Mouse (Mus musculus): ENCODE measurements at regions not wholly inside any gene's neighbourhood (a gene's known extent, or its start where the extent isn't known, plus 50 kb on each side); places are given as distances from the start of the nearest gene placed in this dataset.
A peak's percentile ranks its signal among the peaks of the same experiment; 100 is the strongest.

DNA sequence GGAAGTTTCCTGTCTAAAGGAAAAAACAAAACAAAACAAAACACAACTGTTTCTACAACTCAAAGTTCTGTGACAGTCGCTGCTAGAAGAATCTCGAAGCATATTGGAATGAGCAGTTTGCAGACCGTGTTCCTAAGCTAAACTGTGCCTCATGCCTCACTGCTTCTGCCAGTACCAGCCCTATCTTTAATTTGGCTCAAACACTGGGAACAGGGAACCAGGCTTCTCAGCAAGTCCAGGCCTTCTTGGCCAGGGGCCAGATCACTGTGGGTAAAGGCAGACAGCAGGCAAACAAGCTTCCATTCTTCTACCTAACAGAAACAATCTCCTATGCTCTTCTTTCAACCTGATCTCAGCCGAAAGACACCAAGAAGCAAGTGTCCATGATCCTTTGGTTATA is 56.5 kb downstream of the Tmsb4x start:
- Histone ChIP-seq H3K4me2 (replicated peaks; ENCODE audit: low read depth, low read length) (no peak overlapping the region), H3K9ac (ENCODE audit: low read depth, low read length) (no peak overlapping the region), H3K36me3 (ENCODE audit: control insufficient read depth, insufficient read depth, low read length) (no peaks in the 10 kb centered on the region), H3K27me3 (ENCODE audit: control insufficient read depth, insufficient read depth, low read length) (no peaks in the 10 kb centered on the region; the same call in 1 of the 2 replicates), H3K9me3 (ENCODE audit: control insufficient read depth, low read length) (no peaks in the 10 kb centered on the region), H3K27ac (ENCODE audit: low read depth, low read length) (no peak overlapping the region), H3K4me1 (replicated peaks; ENCODE audit: control insufficient read depth, insufficient read depth, low read length) (no peaks in the 10 kb centered on the region), H3K4me3 (ENCODE audit: low read depth, low read length) (no peak overlapping the region)
- 87% methylated on average over 4 of the region's 4 CpGs for WGBS
- no peak for ATAC-seq (ENCODE audit: low FRiP score)
- DNase-seq (ENCODE audit: low spot score): no peak

DNA sequence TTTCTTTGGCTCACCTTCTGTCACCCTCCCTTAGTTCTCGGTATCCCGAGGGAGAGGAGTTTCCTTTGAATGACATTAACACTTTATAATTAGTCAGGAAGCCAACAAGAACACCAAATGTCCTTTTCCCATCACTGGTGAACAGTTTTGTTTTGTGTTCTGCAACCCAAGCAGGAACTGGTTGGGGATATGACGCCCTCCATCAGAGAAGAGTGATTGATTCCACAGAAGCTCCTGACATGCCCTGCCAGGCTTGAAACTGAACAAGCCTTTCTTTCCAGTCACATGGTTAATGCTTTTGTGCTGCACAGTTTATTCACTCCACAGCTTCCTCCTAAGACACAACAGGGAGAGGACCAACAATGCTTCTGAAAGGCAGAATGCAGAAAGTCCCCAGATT is 57.8 kb downstream of the Tmsb4x start:
- ATAC-seq (ENCODE audit: low FRiP score) (peak; percentile 33; the same call in 1 of the 2 replicates), DNase-seq (ENCODE audit: low spot score) (no peak)
- H3K9ac ChIP-seq (ENCODE audit: low read depth, low read length): no peak overlapping the region
- no peak overlapping the region for H3K27ac ChIP-seq (ENCODE audit: low read depth, low read length)
- H3K36me3 ChIP-seq (ENCODE audit: control insufficient read depth, insufficient read depth, low read length): no peaks in the 10 kb centered on the region
- no peak overlapping the region for H3K4me3 ChIP-seq (ENCODE audit: low read depth, low read length)
- H3K4me2 ChIP-seq (replicated peaks; ENCODE audit: low read depth, low read length): no peak overlapping the region
- no peaks in the 10 kb centered on the region for H3K4me1 ChIP-seq (replicated peaks; ENCODE audit: control insufficient read depth, insufficient read depth, low read length)
- 48% methylated on average over 3 of the region's 3 CpGs for WGBS
- H3K9me3 ChIP-seq (ENCODE audit: control insufficient read depth, low read length): no peaks in the 10 kb centered on the region
- H3K27me3 ChIP-seq (ENCODE audit: control insufficient read depth, insufficient read depth, low read length): no peaks in the 10 kb centered on the region; the same call in 1 of the 2 replicates

DNA sequence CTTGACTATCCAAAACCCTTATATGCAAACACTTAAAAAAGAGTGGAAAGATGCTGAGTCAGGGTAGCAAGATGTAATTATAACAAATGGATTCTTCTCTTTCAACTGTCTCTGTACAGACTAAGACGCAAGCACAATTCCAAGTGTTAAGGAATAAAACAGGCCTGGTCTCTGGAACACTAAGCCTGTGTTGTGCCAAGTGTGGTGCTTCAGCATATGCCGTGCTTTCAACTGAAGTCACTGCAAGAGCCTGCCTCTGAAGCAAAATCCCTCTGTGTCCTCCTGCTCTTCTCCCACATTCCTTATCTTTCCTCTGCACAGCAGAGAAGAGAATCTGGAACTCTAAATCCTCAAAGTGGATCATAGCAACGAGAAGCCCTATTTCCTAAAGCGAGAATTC is 59.7 kb downstream of the Tmsb4x start:
- H3K36me3 ChIP-seq (ENCODE audit: control insufficient read depth, insufficient read depth, low read length): no peaks in the 10 kb centered on the region
- H3K9me3 ChIP-seq (ENCODE audit: control insufficient read depth, low read length): no peaks in the 10 kb centered on the region
- no peak overlapping the region for H3K9ac ChIP-seq (ENCODE audit: low read depth, low read length)
- DNase-seq (ENCODE audit: low spot score) (no peak), ATAC-seq (ENCODE audit: low FRiP score) (no peak)
- H3K4me3 ChIP-seq (ENCODE audit: low read depth, low read length): no peak overlapping the region
- no peak overlapping the region for H3K27ac ChIP-seq (ENCODE audit: low read depth, low read length)
- no peaks in the 10 kb centered on the region for H3K4me1 ChIP-seq (replicated peaks; ENCODE audit: control insufficient read depth, insufficient read depth, low read length)
- 90% methylated on average over 4 of the region's 4 CpGs for whole genome bisulfite sequencing
- no peak overlapping the region for H3K4me2 ChIP-seq (replicated peaks; ENCODE audit: low read depth, low read length)
- H3K27me3 ChIP-seq (ENCODE audit: control insufficient read depth, insufficient read depth, low read length): no peaks in the 10 kb centered on the region; the same call in 1 of the 2 replicates

DNA sequence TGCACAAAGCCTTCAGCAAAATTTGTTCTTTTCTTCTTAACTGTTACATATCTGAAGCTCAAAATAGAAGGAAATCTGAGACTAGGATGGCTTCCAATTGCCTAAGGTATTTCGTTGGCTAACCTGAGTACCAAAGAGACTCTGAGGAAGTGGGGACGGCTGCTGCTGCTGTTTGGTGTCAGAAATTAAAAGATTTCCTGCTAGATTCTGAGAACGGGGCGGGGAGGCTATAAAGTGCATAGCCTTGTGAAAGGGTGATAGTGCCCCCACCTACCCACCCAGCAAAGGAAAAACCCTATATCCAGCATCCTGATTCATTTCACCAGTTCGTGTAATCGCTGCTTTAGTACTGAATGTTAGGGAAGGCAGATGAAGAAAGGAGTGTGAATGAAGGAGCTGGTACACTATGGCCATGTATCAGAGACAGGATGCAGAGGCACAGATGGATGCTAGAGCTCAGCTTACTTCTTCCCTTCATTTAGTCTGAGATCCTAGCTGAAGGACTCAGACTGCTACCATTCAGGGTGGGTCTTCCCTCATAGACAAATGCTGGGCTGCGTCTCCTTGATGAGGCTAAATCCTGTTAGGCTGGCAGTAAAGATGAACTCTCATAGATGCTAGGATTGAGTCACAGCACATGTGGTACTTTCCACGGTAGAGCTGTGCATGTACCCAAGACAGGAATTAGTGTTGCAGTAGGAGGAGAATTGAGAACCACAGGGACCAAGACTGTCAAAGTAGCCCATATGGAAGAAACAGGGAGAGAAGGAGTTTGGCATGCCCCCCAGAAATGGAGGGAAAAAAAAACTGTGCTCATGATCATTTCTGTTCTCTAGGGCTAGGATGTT is 62.4 kb downstream of the Tmsb4x start:
- DNase-seq (ENCODE audit: low spot score) (no peak), ATAC-seq (ENCODE audit: low FRiP score) (no peak)
- H3K27ac ChIP-seq (ENCODE audit: low read depth, low read length): no peak overlapping the region
- H3K4me2 ChIP-seq (replicated peaks; ENCODE audit: low read depth, low read length): no peak overlapping the region
- no peak overlapping the region for H3K4me3 ChIP-seq (ENCODE audit: low read depth, low read length)
- H3K4me1 ChIP-seq (replicated peaks; ENCODE audit: control insufficient read depth, insufficient read depth, low read length): no peaks in the 10 kb centered on the region
- no peaks in the 10 kb centered on the region for H3K9me3 ChIP-seq (ENCODE audit: control insufficient read depth, low read length)
- no peak overlapping the region for H3K9ac ChIP-seq (ENCODE audit: low read depth, low read length)
- 84% methylated on average over 8 of the region's 8 CpGs for WGBS
- H3K36me3 ChIP-seq (ENCODE audit: control insufficient read depth, insufficient read depth, low read length): no peaks in the 10 kb centered on the region
- H3K27me3 ChIP-seq (ENCODE audit: control insufficient read depth, insufficient read depth, low read length): no peaks in the 10 kb centered on the region; the same call in 1 of the 2 replicates

DNA sequence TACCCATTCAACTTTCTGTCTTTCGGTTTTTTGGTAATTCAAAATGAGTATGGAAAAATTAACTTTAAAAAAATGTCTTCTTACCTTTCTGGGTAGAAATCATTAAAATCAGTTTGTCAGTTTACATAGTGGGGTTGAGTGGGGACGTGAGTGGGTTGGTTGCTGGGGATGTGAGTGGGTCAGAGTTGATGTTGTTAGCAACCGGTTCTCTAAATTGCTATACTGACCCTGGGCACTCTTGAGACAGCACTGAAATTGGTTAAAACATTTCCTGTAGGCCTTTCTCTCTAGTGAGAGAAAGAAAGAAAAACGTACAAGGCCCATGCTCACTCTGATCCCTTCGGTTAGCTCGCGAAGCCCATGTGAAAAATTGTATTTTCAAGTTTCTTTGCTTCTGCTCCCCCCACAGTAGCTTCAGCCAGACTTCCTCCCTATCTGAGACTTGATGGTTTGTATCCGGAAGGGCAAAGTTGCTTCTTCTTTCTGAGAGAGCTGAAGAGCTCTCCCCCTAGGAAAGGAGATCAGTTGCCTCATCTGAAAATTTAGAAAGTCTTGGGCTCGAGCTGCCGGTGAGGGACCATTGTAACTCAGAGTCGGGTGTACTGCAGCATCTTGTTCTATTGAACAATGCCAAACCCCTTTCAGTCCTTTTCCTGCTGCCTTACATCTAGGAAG is 63.5 kb downstream of the Tmsb4x start:
- WGBS: 75% methylated on average over 11 of the region's 11 CpGs
- DNase-seq (ENCODE audit: low spot score) (no peak), ATAC-seq (ENCODE audit: low FRiP score) (no peak)
- H3K27ac ChIP-seq (ENCODE audit: low read depth, low read length): no peak overlapping the region
- no peaks in the 10 kb centered on the region; the same call in 1 of the 2 replicates for H3K27me3 ChIP-seq (ENCODE audit: control insufficient read depth, insufficient read depth, low read length)
- H3K9me3 ChIP-seq (ENCODE audit: control insufficient read depth, low read length): no peaks in the 10 kb centered on the region
- H3K4me1 ChIP-seq (replicated peaks; ENCODE audit: control insufficient read depth, insufficient read depth, low read length): no peaks in the 10 kb centered on the region
- H3K4me3 ChIP-seq (ENCODE audit: low read depth, low read length): no peak overlapping the region
- H3K9ac ChIP-seq (ENCODE audit: low read depth, low read length): no peak overlapping the region
- no peaks in the 10 kb centered on the region for H3K36me3 ChIP-seq (ENCODE audit: control insufficient read depth, insufficient read depth, low read length)
- H3K4me2 ChIP-seq (replicated peaks; ENCODE audit: low read depth, low read length): no peak overlapping the region

DNA sequence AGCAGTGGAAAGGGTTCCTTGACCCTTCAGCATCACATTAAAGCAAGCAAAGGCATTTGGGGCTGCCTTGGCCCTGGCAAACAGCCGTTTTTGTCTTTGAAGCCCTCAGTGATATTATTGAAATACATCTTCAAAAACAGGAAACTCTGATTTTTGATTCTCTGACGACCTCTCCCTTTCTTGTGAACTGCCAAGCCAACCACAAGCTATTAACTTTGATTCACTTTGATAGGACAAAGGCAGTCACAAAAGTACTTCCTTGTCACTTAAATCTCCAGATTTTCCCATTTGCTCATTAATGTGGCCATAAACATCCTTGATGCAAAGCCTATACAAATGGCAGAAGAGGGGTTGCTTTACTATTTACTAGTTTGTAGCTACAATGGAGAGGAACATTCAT is 70.0 kb downstream of the Tmsb4x start:
- Histone ChIP-seq H3K4me3 (ENCODE audit: low read depth, low read length) (no peak overlapping the region), H3K27me3 (ENCODE audit: control insufficient read depth, insufficient read depth, low read length) (no peaks in the 10 kb centered on the region), H3K4me1 (replicated peaks; ENCODE audit: control insufficient read depth, insufficient read depth, low read length) (no peaks in the 10 kb centered on the region), H3K9me3 (ENCODE audit: control insufficient read depth, low read length) (no peaks in the 10 kb centered on the region), H3K4me2 (replicated peaks; ENCODE audit: low read depth, low read length) (no peak overlapping the region), H3K36me3 (ENCODE audit: control insufficient read depth, insufficient read depth, low read length) (no peaks in the 10 kb centered on the region), H3K27ac (ENCODE audit: low read depth, low read length) (no peak overlapping the region), H3K9ac (ENCODE audit: low read depth, low read length) (no peak overlapping the region)
- DNase-seq (ENCODE audit: low spot score) (no peak), ATAC-seq (ENCODE audit: low FRiP score) (no peak)
- WGBS: 73% methylated on average over 2 of the region's 2 CpGs

DNA sequence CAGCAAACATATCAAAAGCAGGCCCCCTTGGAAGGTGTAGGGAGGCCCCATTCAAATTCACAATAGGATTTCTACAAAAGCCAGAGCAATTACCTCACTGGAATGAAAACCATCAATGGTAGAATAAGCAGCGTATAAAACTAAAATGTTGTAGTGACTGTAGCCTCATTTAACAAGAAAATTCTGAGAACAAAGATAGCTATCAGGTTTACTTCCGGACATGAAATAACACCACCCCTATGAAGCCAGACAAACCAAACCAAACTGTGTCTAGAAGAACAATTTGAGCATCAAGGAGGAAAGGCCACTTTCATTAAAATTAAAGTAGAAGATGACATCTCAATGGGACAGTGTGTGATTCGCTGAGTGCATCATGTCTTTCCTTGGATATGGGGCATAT is 74.9 kb downstream of the Tmsb4x start:
- DNase-seq (ENCODE audit: low spot score): no peak
- Histone ChIP-seq H3K4me1 (replicated peaks; ENCODE audit: control insufficient read depth, insufficient read depth, low read length) (no peaks in the 10 kb centered on the region), H3K9ac (ENCODE audit: low read depth, low read length) (no peak overlapping the region), H3K27me3 (ENCODE audit: control insufficient read depth, insufficient read depth, low read length) (peaks cover 5% of the 10 kb centered on the region; the same call in 1 of the 2 replicates), H3K9me3 (ENCODE audit: control insufficient read depth, low read length) (no peaks in the 10 kb centered on the region), H3K4me2 (replicated peaks; ENCODE audit: low read depth, low read length) (no peak overlapping the region), H3K27ac (ENCODE audit: low read depth, low read length) (no peak overlapping the region), H3K36me3 (ENCODE audit: control insufficient read depth, insufficient read depth, low read length) (no peaks in the 10 kb centered on the region), H3K4me3 (ENCODE audit: low read depth, low read length) (no peak overlapping the region)
- WGBS: 96% methylated on average over 3 of the region's 3 CpGs
- no peak for ATAC-seq (ENCODE audit: low FRiP score)

DNA sequence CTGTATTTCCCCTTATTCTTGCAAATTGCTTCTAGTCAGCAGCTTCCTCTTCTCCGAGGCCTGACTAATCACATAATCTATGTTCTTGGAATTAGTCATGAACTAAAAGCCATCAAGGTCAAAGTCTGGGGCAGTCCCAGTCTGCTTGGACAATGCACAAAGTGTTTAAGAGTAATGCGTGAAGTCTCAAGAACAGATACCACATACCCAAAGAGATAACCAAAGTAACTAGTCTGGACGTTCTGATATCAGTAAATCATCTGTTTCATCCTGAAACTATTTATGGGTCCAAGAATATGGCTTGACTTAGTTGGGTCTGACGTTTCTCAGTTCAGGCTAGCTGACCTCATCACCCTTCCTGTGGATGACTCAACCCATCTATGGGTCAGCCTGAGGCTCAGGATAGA is 76.1 kb downstream of the Tmsb4x start:
- Histone ChIP-seq H3K27ac (ENCODE audit: low read depth, low read length) (no peak overlapping the region), H3K4me1 (replicated peaks; ENCODE audit: control insufficient read depth, insufficient read depth, low read length) (no peaks in the 10 kb centered on the region), H3K36me3 (ENCODE audit: control insufficient read depth, insufficient read depth, low read length) (no peaks in the 10 kb centered on the region), H3K27me3 (ENCODE audit: control insufficient read depth, insufficient read depth, low read length) (peaks cover 5% of the 10 kb centered on the region), H3K4me3 (ENCODE audit: low read depth, low read length) (no peak overlapping the region), H3K9ac (ENCODE audit: low read depth, low read length) (no peak overlapping the region), H3K4me2 (replicated peaks; ENCODE audit: low read depth, low read length) (no peak overlapping the region), H3K9me3 (ENCODE audit: control insufficient read depth, low read length) (no peaks in the 10 kb centered on the region)
- no peak for DNase-seq (ENCODE audit: low spot score)
- 76% methylated on average over 4 of the region's 4 CpGs for WGBS
- no peak for ATAC-seq (ENCODE audit: low FRiP score)

DNA sequence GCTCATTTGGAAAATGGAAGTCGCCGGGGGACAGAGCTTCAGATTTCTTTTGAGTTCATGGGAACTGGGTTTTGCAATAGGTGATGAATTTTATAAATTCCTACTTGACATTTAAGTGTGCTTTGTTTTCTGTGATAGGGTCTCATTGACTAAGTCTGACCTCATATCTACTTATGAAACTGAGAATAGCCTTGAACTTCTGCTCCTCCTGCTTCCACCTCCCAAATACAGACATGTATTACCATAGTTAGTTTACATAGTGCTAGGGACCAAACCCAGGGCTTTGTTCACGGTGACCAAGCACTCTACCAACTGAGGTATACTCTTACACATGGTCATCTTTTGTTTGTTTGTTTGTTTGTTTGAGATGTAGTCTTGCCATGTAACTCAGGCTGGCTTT is 77.8 kb downstream of the Tmsb4x start:
- Histone ChIP-seq H3K27me3 (ENCODE audit: control insufficient read depth, insufficient read depth, low read length) (peaks cover 7% of the 10 kb centered on the region), H3K27ac (ENCODE audit: low read depth, low read length) (no peak overlapping the region), H3K9me3 (ENCODE audit: control insufficient read depth, low read length) (no peaks in the 10 kb centered on the region), H3K4me3 (ENCODE audit: low read depth, low read length) (no peak overlapping the region), H3K9ac (ENCODE audit: low read depth, low read length) (no peak overlapping the region), H3K36me3 (ENCODE audit: control insufficient read depth, insufficient read depth, low read length) (no peaks in the 10 kb centered on the region), H3K4me2 (replicated peaks; ENCODE audit: low read depth, low read length) (no peak overlapping the region), H3K4me1 (replicated peaks; ENCODE audit: control insufficient read depth, insufficient read depth, low read length) (no peaks in the 10 kb centered on the region)
- WGBS: 88% methylated on average over 3 of the region's 3 CpGs
- DNase-seq (ENCODE audit: low spot score): no peak
- ATAC-seq (ENCODE audit: low FRiP score): no peak

All from hindbrain, embryonic 11.5 days (tissue).